Mouse (Mus musculus): ENCODE data around the gene Bdkrb1. TPM values are rescaled to one million over a fixed set of nuclear protein-coding genes. Genes with fewer than 3 reads are reported as not detected.

Bdkrb1 gene
- polyA plus RNA-seq, 1 experiment from 2014 or later = not detected

GRCm38 (mm10) chr12:105611748-105612147 lies 8.9 kb downstream of the Bdkrb1 start:
- Histone ChIP-seq H3K9ac (replicated peaks; ENCODE audit: low read depth, low read length) (no peak overlapping the region), H3K9me3 (ENCODE audit: control insufficient read depth, low read length) (no peaks in the 10 kb centered on the region), H3K4me1 (replicated peaks; ENCODE audit: control insufficient read depth, insufficient read depth, low read length) (no peaks in the 10 kb centered on the region), H3K27me3 (replicated peaks; ENCODE audit: control insufficient read depth, insufficient read depth, low read length) (no peaks in the 10 kb centered on the region), H3K27ac (ENCODE audit: low read length) (no peak overlapping the region), H3K4me3 (replicated peaks; ENCODE audit: low read length) (no peak overlapping the region), H3K36me3 (ENCODE audit: control insufficient read depth, insufficient read depth) (peaks cover 9% of the 10 kb centered on the region), H3K4me2 (ENCODE audit: low read length) (no peak overlapping the region)
- peak; percentile 76 for ATAC-seq
- 10% methylated on average over 7 of the region's 7 CpGs for WGBS

GRCm38 (mm10) chr12:105613559-105613958 lies 10.7 kb downstream of the Bdkrb1 start:
- H3K4me1 ChIP-seq (replicated peaks; ENCODE audit: control insufficient read depth, insufficient read depth, low read length) = no peaks in the 10 kb centered on the region
- WGBS = 89% methylated on average over 10 of the region's 10 CpGs
- ATAC-seq = no peak
- no peaks in the 10 kb centered on the region for H3K27me3 ChIP-seq (replicated peaks; ENCODE audit: control insufficient read depth, insufficient read depth, low read length)
- H3K9me3 ChIP-seq (ENCODE audit: control insufficient read depth, low read length) = no peaks in the 10 kb centered on the region
- H3K27ac ChIP-seq (ENCODE audit: low read length) = no peak overlapping the region
- H3K4me3 ChIP-seq (replicated peaks; ENCODE audit: low read length) = no peak overlapping the region
- H3K9ac ChIP-seq (replicated peaks; ENCODE audit: low read depth, low read length) = no peak overlapping the region
- peaks cover 16% of the 10 kb centered on the region for H3K36me3 ChIP-seq (ENCODE audit: control insufficient read depth, insufficient read depth)
- H3K4me2 ChIP-seq (ENCODE audit: low read length) = no peak overlapping the region

GRCm38 (mm10) chr12:105622048-105622447 lies 19.2 kb downstream of the Bdkrb1 start:
- Histone ChIP-seq H3K9me3 (ENCODE audit: control insufficient read depth, low read length) (no peaks in the 10 kb centered on the region), H3K4me3 (replicated peaks; ENCODE audit: low read length) (no peak overlapping the region), H3K27ac (ENCODE audit: low read length) (no peak overlapping the region), H3K36me3 (ENCODE audit: control insufficient read depth, insufficient read depth) (peaks cover 34% of the 10 kb centered on the region), H3K4me2 (ENCODE audit: low read length) (no peak overlapping the region), H3K27me3 (replicated peaks; ENCODE audit: control insufficient read depth, insufficient read depth, low read length) (no peaks in the 10 kb centered on the region), H3K4me1 (replicated peaks; ENCODE audit: control insufficient read depth, insufficient read depth, low read length) (no peaks in the 10 kb centered on the region), H3K9ac (replicated peaks; ENCODE audit: low read depth, low read length) (no peak overlapping the region)
- ATAC-seq = no peak
- 98% methylated on average over 7 of the region's 7 CpGs for WGBS

GRCm38 (mm10) chr12:105622981-105623539 lies 20.2 kb downstream of the Bdkrb1 start:
- H3K4me2 ChIP-seq (ENCODE audit: low read length) = no peak overlapping the region
- no peak for ATAC-seq
- 62% methylated on average over 12 of the region's 12 CpGs for WGBS
- no peak overlapping the region for H3K27ac ChIP-seq (ENCODE audit: low read length)
- H3K4me3 ChIP-seq (replicated peaks; ENCODE audit: low read length) = no peak overlapping the region
- H3K27me3 ChIP-seq (replicated peaks; ENCODE audit: control insufficient read depth, insufficient read depth, low read length) = no peaks in the 10 kb centered on the region
- H3K36me3 ChIP-seq (ENCODE audit: control insufficient read depth, insufficient read depth) = peaks cover 33% of the 10 kb centered on the region
- H3K9ac ChIP-seq (replicated peaks; ENCODE audit: low read depth, low read length) = no peak overlapping the region
- H3K4me1 ChIP-seq (replicated peaks; ENCODE audit: control insufficient read depth, insufficient read depth, low read length) = no peaks in the 10 kb centered on the region
- H3K9me3 ChIP-seq (ENCODE audit: control insufficient read depth, low read length) = no peaks in the 10 kb centered on the region

- Histone ChIP-seq H3K4me1 (replicated peaks; ENCODE audit: control insufficient read depth, insufficient read depth, low read length) (no peaks in the 10 kb centered on the region), H3K36me3 (ENCODE audit: control insufficient read depth, insufficient read depth) (peaks cover 24% of the 10 kb centered on the region), H3K27me3 (replicated peaks; ENCODE audit: control insufficient read depth, insufficient read depth, low read length) (no peaks in the 10 kb centered on the region), H3K4me3 (replicated peaks; ENCODE audit: low read length) (no peak overlapping the region), H3K9ac (replicated peaks; ENCODE audit: low read depth, low read length) (no peak overlapping the region), H3K4me2 (ENCODE audit: low read length) (no peak overlapping the region), H3K9me3 (ENCODE audit: control insufficient read depth, low read length) (no peaks in the 10 kb centered on the region), H3K27ac (ENCODE audit: low read length) (no peak overlapping the region)
- WGBS = 69% methylated on average over 7 of the region's 7 CpGs
- no peak for ATAC-seq
Measured at GRCm38 (mm10) chr12:105625798-105626197, 22.9 kb downstream of the Bdkrb1 start.

DNA sequence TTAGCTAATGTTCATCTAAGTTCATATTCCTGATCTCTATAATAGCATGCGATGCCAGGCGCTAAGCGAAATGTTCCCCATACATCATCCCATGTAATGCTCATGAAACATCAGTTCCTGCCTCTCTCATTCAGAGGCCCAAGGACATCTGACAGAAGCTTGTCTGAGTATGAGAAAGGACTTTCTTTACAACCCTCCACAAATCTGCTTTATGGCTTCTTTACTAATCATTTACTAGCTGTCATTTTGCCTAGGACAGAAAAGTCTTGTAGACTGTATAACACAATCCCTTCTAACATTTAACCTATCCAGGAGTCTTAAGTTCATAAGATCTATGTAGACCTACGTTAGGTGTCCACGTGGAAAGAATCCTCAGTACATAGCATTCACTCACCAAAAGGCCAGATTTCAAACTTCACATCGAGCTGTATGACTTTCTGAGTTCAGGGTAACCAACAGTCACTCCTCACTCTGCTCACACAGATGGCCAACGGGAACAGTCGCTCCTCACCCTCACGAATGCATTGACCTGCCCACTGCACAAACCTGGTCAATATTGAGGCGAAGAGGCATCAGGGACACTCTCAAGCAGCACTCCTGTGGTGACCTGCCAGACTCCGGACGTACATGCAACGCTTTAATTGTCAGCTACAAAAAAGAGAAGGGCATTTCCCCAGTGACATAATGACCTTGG lies 31.6 kb downstream of the Bdkrb1 start:
- ATAC-seq = no peak
- Histone ChIP-seq H3K27ac (ENCODE audit: low read length) (no peak overlapping the region), H3K9ac (replicated peaks; ENCODE audit: low read depth, low read length) (no peak overlapping the region), H3K9me3 (ENCODE audit: control insufficient read depth, low read length) (no peaks in the 10 kb centered on the region), H3K4me1 (replicated peaks; ENCODE audit: control insufficient read depth, insufficient read depth, low read length) (no peaks in the 10 kb centered on the region), H3K27me3 (replicated peaks; ENCODE audit: control insufficient read depth, insufficient read depth, low read length) (no peaks in the 10 kb centered on the region), H3K4me2 (ENCODE audit: low read length) (no peak overlapping the region), H3K36me3 (ENCODE audit: control insufficient read depth, insufficient read depth) (peaks cover 33% of the 10 kb centered on the region), H3K4me3 (replicated peaks; ENCODE audit: low read length) (no peak overlapping the region)
- 96% methylated on average over 13 of the region's 13 CpGs for WGBS

DNA sequence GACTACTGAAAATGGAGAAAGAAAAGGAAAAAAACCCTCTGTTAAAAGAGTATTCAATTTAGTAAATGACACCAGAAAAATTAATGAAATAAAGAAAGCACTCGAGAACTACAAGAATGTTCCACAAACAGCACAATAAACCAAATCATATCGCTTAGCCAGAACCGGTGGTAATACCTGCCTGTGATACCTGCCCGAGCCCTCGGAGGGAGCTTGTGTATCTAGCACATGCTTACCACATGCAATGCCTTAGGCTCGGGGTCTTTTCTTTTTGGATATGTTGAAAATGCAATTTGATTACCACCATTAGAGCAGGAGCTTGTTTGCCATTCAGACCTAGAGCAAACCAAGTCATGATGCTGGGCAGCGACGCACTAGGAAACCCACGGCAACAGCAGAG lies 33.7 kb downstream of the Bdkrb1 start:
- Histone ChIP-seq H3K27me3 (replicated peaks; ENCODE audit: control insufficient read depth, insufficient read depth, low read length) (no peaks in the 10 kb centered on the region), H3K4me2 (ENCODE audit: low read length) (no peak overlapping the region), H3K4me3 (replicated peaks; ENCODE audit: low read length) (no peak overlapping the region), H3K36me3 (ENCODE audit: control insufficient read depth, insufficient read depth) (peaks cover 47% of the 10 kb centered on the region), H3K27ac (ENCODE audit: low read length) (no peak overlapping the region), H3K4me1 (replicated peaks; ENCODE audit: control insufficient read depth, insufficient read depth, low read length) (no peaks in the 10 kb centered on the region), H3K9me3 (ENCODE audit: control insufficient read depth, low read length) (no peaks in the 10 kb centered on the region), H3K9ac (replicated peaks; ENCODE audit: low read depth, low read length) (no peak overlapping the region)
- no peak for ATAC-seq
- WGBS = 90% methylated on average over 9 of the region's 9 CpGs

DNA sequence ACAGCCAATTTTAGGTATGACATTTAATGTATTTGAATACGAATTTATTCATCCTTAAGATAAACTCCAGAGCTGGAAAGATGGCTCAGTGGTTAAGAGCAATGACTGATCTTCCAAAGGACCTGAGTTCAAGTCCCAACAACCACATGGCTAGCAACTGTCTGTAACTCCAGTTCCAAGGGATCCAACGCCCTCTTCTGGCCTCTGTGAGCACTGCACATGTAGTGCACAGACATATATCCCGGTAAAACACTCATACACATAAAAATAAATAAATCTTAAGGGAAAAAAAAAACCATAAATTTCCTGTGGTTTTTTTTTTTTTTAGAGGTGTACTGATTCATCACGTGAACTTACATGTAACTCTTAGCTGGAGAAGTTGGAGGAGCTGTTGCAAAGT lies 34.7 kb downstream of the Bdkrb1 start:
- no peak for ATAC-seq
- H3K36me3 ChIP-seq (ENCODE audit: control insufficient read depth, insufficient read depth) = peaks cover 50% of the 10 kb centered on the region
- H3K27me3 ChIP-seq (replicated peaks; ENCODE audit: control insufficient read depth, insufficient read depth, low read length) = no peaks in the 10 kb centered on the region
- no peak overlapping the region for H3K4me2 ChIP-seq (ENCODE audit: low read length)
- H3K4me1 ChIP-seq (replicated peaks; ENCODE audit: control insufficient read depth, insufficient read depth, low read length) = no peaks in the 10 kb centered on the region
- no peak overlapping the region for H3K9ac ChIP-seq (replicated peaks; ENCODE audit: low read depth, low read length)
- H3K9me3 ChIP-seq (ENCODE audit: control insufficient read depth, low read length) = no peaks in the 10 kb centered on the region
- no peak overlapping the region for H3K27ac ChIP-seq (ENCODE audit: low read length)
- no peak overlapping the region for H3K4me3 ChIP-seq (replicated peaks; ENCODE audit: low read length)
- WGBS = 82% methylated on average over 4 of the region's 4 CpGs

DNA sequence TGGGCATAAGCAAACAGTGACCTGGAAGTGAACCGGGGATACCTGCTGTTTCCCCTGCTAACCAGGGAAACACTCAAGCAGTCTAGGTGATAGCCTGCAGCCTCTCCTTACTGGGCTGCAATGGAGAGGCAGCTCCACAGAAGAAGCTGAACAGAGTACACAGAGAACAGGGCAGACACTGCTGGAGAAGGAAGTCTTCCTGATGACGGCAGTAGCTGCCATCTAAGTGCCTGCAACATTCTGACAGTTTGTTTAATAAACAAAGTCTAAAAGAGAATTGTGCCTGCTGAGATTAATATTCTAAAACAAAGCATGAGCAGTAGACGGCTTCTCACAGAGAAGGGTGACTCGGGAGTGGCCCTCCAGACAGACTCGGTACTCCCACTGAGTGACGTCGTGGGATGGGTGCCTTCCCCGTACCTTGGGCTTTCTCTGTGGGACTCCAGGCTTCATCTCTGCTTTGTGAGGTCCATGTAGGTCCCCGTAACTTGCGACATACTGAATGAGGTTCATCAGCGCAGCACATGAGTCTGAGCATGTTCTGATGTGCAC lies 40.0 kb downstream of the Bdkrb1 start:
- Histone ChIP-seq H3K27ac (ENCODE audit: low read length) (no peak overlapping the region), H3K4me3 (replicated peaks; ENCODE audit: low read length) (no peak overlapping the region), H3K4me1 (replicated peaks; ENCODE audit: control insufficient read depth, insufficient read depth, low read length) (no peaks in the 10 kb centered on the region), H3K4me2 (ENCODE audit: low read length) (no peak overlapping the region), H3K9me3 (ENCODE audit: control insufficient read depth, low read length) (no peaks in the 10 kb centered on the region), H3K36me3 (ENCODE audit: control insufficient read depth, insufficient read depth) (peaks cover 47% of the 10 kb centered on the region), H3K9ac (replicated peaks; ENCODE audit: low read depth, low read length) (no peak overlapping the region), H3K27me3 (replicated peaks; ENCODE audit: control insufficient read depth, insufficient read depth, low read length) (no peaks in the 10 kb centered on the region)
- no peak for ATAC-seq
- 94% methylated on average over 11 of the region's 11 CpGs for WGBS

Data from forebrain, embryonic 16.5 days (tissue).